Mouse (Mus musculus) liver, embryonic 15.5 days (tissue): ENCODE measurements around the gene Ptges2. TPM values are rescaled to one million over a fixed set of nuclear protein-coding genes. Genes with fewer than 3 reads are reported as not detected.

ENCODE experiments used
- ATAC-seq: fragments of 200-750 bp; cut with Nextera tagmentation; 2 replicates; pipeline ENCODE4 v1.8.0; 2017; ENCODE audit warnings: moderate number of reproducible peaks, mild to moderate bottlenecking, moderate library complexity; ENCODE audit not compliant: insufficient read depth
- H3K27ac ChIP-seq: fragments of 300-500 bp; sonication (generic); replicated peaks from 2 replicates; pipeline ENCODE4 v1.5.1; 2015; ENCODE audit warnings: mild to moderate bottlenecking, inconsistent platforms
- H3K27me3 ChIP-seq: fragments of 300-500 bp; sonication (generic); 2 replicates; pipeline ENCODE4 v1.6.1; 2015; ENCODE audit warnings: mild to moderate bottlenecking, inconsistent platforms
- H3K36me3 ChIP-seq: fragments of 300-500 bp; sonication (generic); replicated peaks from 2 replicates; pipeline ENCODE4 v1.6.1; 2015; ENCODE audit warnings: moderate library complexity, mild to moderate bottlenecking, inconsistent platforms
- H3K4me1 ChIP-seq: fragments of 300-500 bp; sonication (generic); replicated peaks from 2 replicates; pipeline ENCODE4 v1.6.1; 2015; ENCODE audit warnings: inconsistent platforms
- H3K4me2 ChIP-seq: fragments of 300-500 bp; sonication (generic); 2 replicates; pipeline ENCODE4 v1.6.1; 2015; ENCODE audit warnings: moderate library complexity, mild to moderate bottlenecking, inconsistent platforms
- H3K4me3 ChIP-seq: fragments of 300-500 bp; sonication (generic); replicated peaks from 2 replicates; pipeline ENCODE4 v1.5.1; 2015; ENCODE audit warnings: mild to moderate bottlenecking, inconsistent platforms
- H3K9ac ChIP-seq: fragments of 300-500 bp; sonication (generic); 2 replicates; pipeline ENCODE4 v1.6.1; 2015; ENCODE audit warnings: moderate library complexity, mild to moderate bottlenecking, inconsistent platforms
- H3K9me3 ChIP-seq: fragments of 300-500 bp; sonication (generic); replicated peaks from 2 replicates; pipeline ENCODE4 v1.6.1; 2016; ENCODE audit warnings: inconsistent platforms
- WGBS: fragments of 180-500 bp; shearing (Covaris S2); methylation state at CpG from one replicate; pipeline ENCODE4 v1.1.7; 2015; ENCODE audit warnings: mixed read lengths; ENCODE audit not compliant: insufficient replicate concordance; 5-methylcytosine and 5-hydroxymethylcytosine counted together
- polyA plus RNA-seq: library from polyadenylated mRNA; unstranded; fragments of >200 nt; fragmentation: Nextera tagmentation; extraction: Ambion mirVana; gene quantifications from 2 replicates; pipeline ENCODE4 v1.2.1, GENCODE M21; 2015

Ptges2 gene
- polyA plus RNA-seq, 1 experiment from 2014 or later = 12.2 TPM

GRCm38 (mm10) chr2:32441550-32441949 lies 45.9 kb downstream of the Ptges2 start:
- Histone ChIP-seq H3K9me3 (no peaks in the 10 kb centered on the region), H3K4me3 (no peak overlapping the region), H3K36me3 (0 out of 2 replicates have a peak, but pooled peaks cover 6% of the 10 kb centered on the region), H3K27ac (no peak overlapping the region), H3K9ac (no peak overlapping the region), H3K4me1 (peaks cover 60% of the 10 kb centered on the region), H3K4me2 (no peak overlapping the region), H3K27me3 (no peaks in the 10 kb centered on the region)
- no peak for ATAC-seq
- 74% methylated on average over 2 of the region's 2 CpGs for WGBS

- H3K9me3 ChIP-seq = no peaks in the 10 kb centered on the region
- no peak overlapping the region for H3K9ac ChIP-seq
- 51% methylated on average over 1 of the region's 1 CpGs for WGBS
- H3K27ac ChIP-seq = no peak overlapping the region
- H3K4me1 ChIP-seq = peaks cover 76% of the 10 kb centered on the region
- ATAC-seq = no peak
- no peak overlapping the region for H3K4me3 ChIP-seq
- H3K4me2 ChIP-seq = no peak overlapping the region
- H3K36me3 ChIP-seq = 0 out of 2 replicates have a peak, but pooled peaks cover 6% of the 10 kb centered on the region
- no peaks in the 10 kb centered on the region for H3K27me3 ChIP-seq
Observed at GRCm38 (mm10) chr2:32445535-32445934, 49.8 kb downstream of the Ptges2 start.

DNA sequence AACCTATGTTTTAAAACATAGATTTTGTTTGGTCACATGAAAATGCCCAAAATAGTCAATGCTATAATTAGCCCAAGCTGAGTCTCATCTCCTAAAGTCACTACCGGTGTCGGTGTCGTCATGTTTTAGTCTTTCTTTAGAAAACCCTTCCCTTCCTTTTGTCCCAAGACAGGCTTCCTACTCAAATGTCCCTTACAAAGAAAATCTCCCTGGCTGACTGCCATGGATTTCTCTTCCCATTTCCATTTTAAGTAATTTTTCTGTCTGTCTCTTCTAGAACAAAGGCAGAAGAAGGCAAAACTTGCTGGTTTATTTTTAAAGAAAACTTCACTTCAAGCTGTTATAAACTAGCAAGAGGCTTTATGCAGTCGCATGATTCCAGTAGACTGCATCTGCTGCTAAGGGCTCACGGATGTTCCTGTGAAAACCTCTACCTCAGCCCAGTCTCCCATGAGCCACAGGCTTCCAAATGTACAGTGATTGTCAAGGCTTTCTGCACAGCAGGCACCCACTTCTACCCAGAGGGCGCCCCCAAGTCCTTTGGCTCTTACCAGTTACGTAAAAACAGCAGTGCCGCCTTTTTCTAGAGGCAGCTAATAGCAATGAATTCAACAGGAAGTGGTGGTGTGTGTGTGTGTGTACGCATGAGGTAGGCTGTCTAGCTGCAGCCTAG lies 51.7 kb downstream of the Ptges2 start:
- H3K4me2 ChIP-seq = peak overlapping the region; percentile 39
- 0 out of 2 replicates have a peak overlapping the region, but pooled peaks have one; percentile 5 for H3K9ac ChIP-seq
- no peak for ATAC-seq
- H3K4me1 ChIP-seq = peaks cover 73% of the 10 kb centered on the region
- H3K9me3 ChIP-seq = no peaks in the 10 kb centered on the region
- no peaks in the 10 kb centered on the region for H3K27me3 ChIP-seq
- WGBS = 28% methylated on average over 9 of the region's 9 CpGs
- H3K27ac ChIP-seq = peak overlapping the region; percentile 76
- 0 out of 2 replicates have a peak, but pooled peaks cover 6% of the 10 kb centered on the region for H3K36me3 ChIP-seq
- no peak overlapping the region for H3K4me3 ChIP-seq

DNA sequence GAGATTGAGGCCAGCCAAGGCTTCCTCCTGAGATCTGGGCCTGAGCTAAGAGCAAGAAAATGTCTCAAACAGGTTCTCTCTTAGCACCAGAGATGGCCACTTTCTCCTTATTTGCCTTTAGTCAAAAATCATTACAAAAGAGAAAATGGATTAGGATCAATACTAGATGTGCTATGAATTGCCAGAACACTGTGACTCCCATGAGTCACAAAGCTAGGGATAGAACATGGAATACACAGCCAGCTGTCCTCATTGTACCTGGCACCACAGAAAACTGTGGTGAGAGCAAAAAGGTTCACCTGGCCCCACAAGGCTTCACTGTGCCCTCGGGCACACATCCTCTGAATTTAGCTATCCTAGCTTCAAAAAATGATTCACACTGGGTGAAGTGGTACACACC lies 52.8 kb downstream of the Ptges2 start:
- H3K4me3 ChIP-seq = no peak overlapping the region
- H3K27me3 ChIP-seq = no peaks in the 10 kb centered on the region
- H3K9ac ChIP-seq = 0 out of 2 replicates have a peak overlapping the region, but pooled peaks have one; percentile 8
- no peak overlapping the region; the same call in 1 of the 2 replicates for H3K4me2 ChIP-seq
- 50% methylated on average over 1 of the region's 1 CpGs for WGBS
- ATAC-seq = no peak
- H3K4me1 ChIP-seq = peaks cover 75% of the 10 kb centered on the region
- H3K36me3 ChIP-seq = 0 out of 2 replicates have a peak, but pooled peaks cover 6% of the 10 kb centered on the region
- H3K9me3 ChIP-seq = no peaks in the 10 kb centered on the region
- no peak overlapping the region; the same call in 1 of the 2 replicates for H3K27ac ChIP-seq

- Histone ChIP-seq H3K36me3 (0 out of 2 replicates have a peak, but pooled peaks cover 2% of the 10 kb centered on the region), H3K9me3 (no peaks in the 10 kb centered on the region), H3K27me3 (no peaks in the 10 kb centered on the region), H3K9ac (peak within 1 kb of the TSS; percentile 93), H3K4me1 (peaks cover 78% of the 10 kb centered on the region), H3K27ac (peak within 1 kb of the TSS; percentile 98), H3K4me2 (peak within 1 kb of the TSS; percentile 97), H3K4me3 (peak within 1 kb of the TSS; percentile 94)
- 52% methylated on average over 15 of the region's 15 CpGs for WGBS
- no peak for ATAC-seq
Observed at GRCm38 (mm10) chr2:32449761-32450754, 54.4 kb downstream of the Ptges2 start, which contains the start of gene Naif1. Gene Naif1, plus strand, starts transcription at chr2:32450457.

DNA sequence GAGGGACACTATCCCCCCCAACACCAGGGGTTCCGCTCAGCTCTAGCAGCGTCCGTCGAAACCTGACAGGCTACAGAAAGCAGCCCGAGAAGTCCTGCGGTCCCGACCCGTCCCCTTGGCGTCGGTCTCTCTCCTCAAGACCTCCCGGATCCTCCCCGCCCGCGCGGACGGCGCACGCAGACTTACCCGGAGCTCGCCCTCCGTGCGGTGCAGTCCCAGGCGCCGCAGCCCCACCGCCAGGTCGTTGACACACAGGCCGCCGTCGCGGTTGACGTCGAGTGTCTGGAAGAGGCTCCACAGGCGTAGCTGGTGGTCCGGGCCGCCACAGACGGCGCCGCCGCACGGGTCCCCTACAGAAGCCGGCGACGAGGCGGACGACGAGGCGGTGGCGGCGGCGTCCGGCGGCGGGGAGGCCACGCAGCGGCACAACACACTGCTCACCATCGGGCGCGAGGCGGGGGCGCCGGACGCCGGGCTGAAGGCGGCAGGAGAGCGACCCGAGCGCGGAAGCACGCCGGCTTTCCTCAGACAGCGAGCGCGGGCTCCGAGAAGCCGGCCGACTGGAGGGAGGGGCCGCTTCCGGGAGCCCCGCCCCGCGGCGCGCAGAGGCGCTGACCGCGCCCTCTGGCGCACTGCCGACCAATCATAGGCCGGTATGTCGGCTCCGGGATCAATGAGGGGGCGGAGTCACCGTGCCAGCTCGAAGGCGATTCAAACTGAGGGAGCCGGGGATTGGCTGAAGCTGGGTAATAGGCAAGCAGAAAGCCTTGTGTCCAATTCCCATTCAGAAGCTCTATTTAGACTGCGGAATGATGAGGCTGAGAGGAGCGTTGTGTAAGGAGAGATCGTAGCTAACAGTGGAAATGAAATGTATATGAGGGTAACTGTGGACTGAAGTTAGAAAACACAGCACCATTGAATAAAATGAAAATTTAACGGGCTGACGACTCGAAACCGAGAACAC lies 55.5 kb downstream of the Ptges2 start, which contains the start of gene Slc25a25:
Gene Slc25a25 (minus strand): TSS at position 565 of the 964 bp plus-strand sequence.
- H3K36me3 ChIP-seq = peaks cover 12% of the 10 kb centered on the region; the same call in 1 of the 2 replicates
- H3K27me3 ChIP-seq = no peaks in the 10 kb centered on the region
- H3K9me3 ChIP-seq = no peaks in the 10 kb centered on the region
- H3K4me2 ChIP-seq = peak within 1 kb of the TSS; percentile 97
- ATAC-seq = peak; percentile 88
- H3K4me1 ChIP-seq = peaks cover 67% of the 10 kb centered on the region
- under 1% methylated on average over 103 of the region's 103 CpGs for WGBS
- H3K4me3 ChIP-seq = peak within 1 kb of the TSS; percentile 94
- peak within 1 kb of the TSS; percentile 93 for H3K9ac ChIP-seq
- peak within 1 kb of the TSS; percentile 98 for H3K27ac ChIP-seq

GRCm38 (mm10) chr2:32451870-32452372 lies 56.2 kb downstream of the Ptges2 start:
- peak overlapping the region; percentile 65 for H3K9ac ChIP-seq
- peak overlapping the region; percentile 94 for H3K4me3 ChIP-seq
- H3K4me1 ChIP-seq = peaks cover 63% of the 10 kb centered on the region
- H3K27me3 ChIP-seq = no peaks in the 10 kb centered on the region
- H3K9me3 ChIP-seq = no peaks in the 10 kb centered on the region
- ATAC-seq = peak; percentile 96
- 0% methylated on average over 25 of the region's 25 CpGs for WGBS
- H3K4me2 ChIP-seq = peak overlapping the region; percentile 97
- H3K36me3 ChIP-seq = peaks cover 13% of the 10 kb centered on the region; the same call in 1 of the 2 replicates
- H3K27ac ChIP-seq = peak overlapping the region; percentile 98

GRCm38 (mm10) chr2:32452441-32452971 lies 56.8 kb downstream of the Ptges2 start:
- Histone ChIP-seq H3K4me1 (peaks cover 57% of the 10 kb centered on the region), H3K27me3 (no peaks in the 10 kb centered on the region), H3K27ac (peak overlapping the region; percentile 74), H3K36me3 (peaks cover 13% of the 10 kb centered on the region; the same call in 1 of the 2 replicates), H3K4me2 (peak overlapping the region; percentile 97), H3K4me3 (peak overlapping the region; percentile 94), H3K9ac (peak overlapping the region; percentile 51), H3K9me3 (no peaks in the 10 kb centered on the region)
- no peak for ATAC-seq
- WGBS = 83% methylated on average over 16 of the region's 16 CpGs

DNA sequence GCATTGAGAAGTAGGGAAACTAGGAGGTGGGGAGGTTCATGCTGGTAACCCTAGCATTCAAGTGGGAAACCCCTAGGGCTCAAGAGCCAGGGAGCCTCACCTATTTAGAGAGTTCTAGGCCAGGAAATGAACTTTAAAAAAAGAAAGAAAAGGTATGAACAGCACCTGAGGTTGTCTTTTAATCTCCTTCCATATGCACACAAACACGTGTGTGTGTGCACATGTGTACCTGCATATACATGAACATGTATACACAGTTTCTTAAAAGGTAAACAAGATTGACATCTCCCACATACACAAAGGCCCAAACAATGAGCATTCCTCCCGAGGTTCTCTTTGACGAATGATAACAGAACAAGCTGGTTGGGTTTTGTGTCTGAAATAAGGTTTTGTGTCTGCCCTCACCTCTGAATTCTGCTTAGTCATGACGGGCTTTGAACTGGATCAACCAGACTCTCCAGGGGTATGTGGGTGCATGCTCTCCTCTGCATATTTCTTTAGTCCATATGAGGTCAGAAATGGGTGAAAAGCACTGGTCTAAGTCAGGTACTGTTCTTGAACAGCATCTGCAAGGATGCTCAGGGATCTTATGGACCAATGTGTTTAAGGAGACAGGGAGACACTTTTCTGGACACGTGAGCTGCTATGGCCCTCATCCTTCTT lies 58.1 kb downstream of the Ptges2 start:
- Histone ChIP-seq H3K27me3 (no peaks in the 10 kb centered on the region), H3K27ac (no peak overlapping the region), H3K9ac (no peak overlapping the region), H3K4me3 (no peak overlapping the region), H3K36me3 (peaks cover 13% of the 10 kb centered on the region; the same call in 1 of the 2 replicates), H3K4me1 (peaks cover 48% of the 10 kb centered on the region), H3K9me3 (no peaks in the 10 kb centered on the region), H3K4me2 (peak overlapping the region; percentile 97; the same call in 1 of the 2 replicates)
- no peak for ATAC-seq
- WGBS = 62% methylated on average over 5 of the region's 5 CpGs
